Mouse (Mus musculus) midbrain, embryonic 11.5 days (tissue): ENCODE measurements at regions not wholly inside any gene's neighbourhood (a gene's known extent, or its start where the extent isn't known, plus 50 kb on each side); places are given as distances from the start of the nearest gene placed in this dataset.
A peak's percentile ranks its signal among the peaks of the same experiment; 100 is the strongest.

Experiments
- ATAC-seq: fragments of 200-750 bp; cut with Nextera tagmentation; 2 replicates; pipeline ENCODE4 v1.8.0; 2017; ENCODE audit warnings: moderate TSS enrichment, moderate library complexity; ENCODE audit not compliant: low FRiP score
- DNase-seq: peaks from one replicate; pipeline ENCODE4 v3.0.0; 2015; ENCODE audit warnings: low spot score; ENCODE audit errors: missing footprints
- H3K27ac ChIP-seq: fragments of 300-500 bp; sonication (generic); 2 replicates; pipeline ENCODE4 v1.5.1; 2014; ENCODE audit warnings: low read depth, low read length
- H3K27me3 ChIP-seq: fragments of 300-500 bp; sonication (generic); 2 replicates; pipeline ENCODE4 v1.6.1; 2014; ENCODE audit warnings: mild to moderate bottlenecking, low read length, moderate library complexity, mixed read lengths; ENCODE audit not compliant: control insufficient read depth, insufficient read depth
- H3K36me3 ChIP-seq: fragments of 300-500 bp; sonication (generic); 2 replicates; pipeline ENCODE4 v1.6.1; 2014; ENCODE audit warnings: mild to moderate bottlenecking, low read length, moderate library complexity, mixed read lengths; ENCODE audit not compliant: control insufficient read depth, insufficient read depth
- H3K4me1 ChIP-seq: fragments of 300-500 bp; sonication (generic); 2 replicates; pipeline ENCODE4 v1.6.1; 2014; ENCODE audit warnings: low read length; ENCODE audit not compliant: control insufficient read depth, insufficient read depth
- H3K4me2 ChIP-seq: fragments of 300-500 bp; sonication (generic); 2 replicates; pipeline ENCODE4 v1.6.1; 2014; ENCODE audit warnings: mild to moderate bottlenecking, moderate library complexity
- H3K4me3 ChIP-seq: fragments of 300-500 bp; sonication (generic); 2 replicates; pipeline ENCODE4 v1.5.1; 2014; ENCODE audit warnings: low read depth, low read length
- H3K9ac ChIP-seq: fragments of 300-500 bp; sonication (generic); 2 replicates; pipeline ENCODE4 v1.6.1; 2014; ENCODE audit warnings: low read length
- H3K9me3 ChIP-seq: fragments of 300-500 bp; sonication (generic); 2 replicates; pipeline ENCODE4 v1.6.1; 2016; ENCODE audit warnings: low read length; ENCODE audit not compliant: control insufficient read depth
- WGBS: fragments of 180-500 bp; shearing (Covaris S2); extraction: QIAGEN DNeasy Blood & Tissue Kit; methylation state at CpG from one replicate; pipeline ENCODE4 v1.1.7; 2014; 5-methylcytosine and 5-hydroxymethylcytosine counted together

DNA sequence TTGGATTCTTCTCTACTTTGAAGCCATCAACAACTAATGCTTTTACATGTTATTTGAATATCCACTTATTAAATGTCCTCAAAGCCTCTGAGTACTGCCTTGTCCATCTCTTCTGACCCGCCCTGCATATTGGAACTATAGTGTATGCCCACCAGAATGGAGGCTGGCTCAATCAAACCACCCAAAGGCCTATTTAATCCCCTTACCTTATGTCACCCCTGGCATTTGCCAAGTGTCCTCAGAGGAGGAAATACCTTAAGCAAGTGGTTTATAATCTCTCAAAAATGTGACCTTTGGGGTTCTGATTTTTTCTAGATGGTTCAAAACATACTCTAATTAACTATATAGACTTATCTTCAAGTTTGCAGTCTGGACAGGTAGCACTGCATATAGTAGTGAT lies 542.3 kb downstream of the Etv1 start:
- no peaks in the 10 kb centered on the region for H3K9me3 ChIP-seq
- no peak overlapping the region for H3K27ac ChIP-seq
- 92% methylated on average over 1 of the region's 1 CpGs for WGBS
- no peaks in the 10 kb centered on the region for H3K27me3 ChIP-seq
- no peaks in the 10 kb centered on the region for H3K4me1 ChIP-seq
- no peak for DNase-seq
- no peak overlapping the region for H3K4me2 ChIP-seq
- H3K4me3 ChIP-seq: no peak overlapping the region
- ATAC-seq: no peak
- no peak overlapping the region for H3K9ac ChIP-seq
- H3K36me3 ChIP-seq: no peaks in the 10 kb centered on the region

DNA sequence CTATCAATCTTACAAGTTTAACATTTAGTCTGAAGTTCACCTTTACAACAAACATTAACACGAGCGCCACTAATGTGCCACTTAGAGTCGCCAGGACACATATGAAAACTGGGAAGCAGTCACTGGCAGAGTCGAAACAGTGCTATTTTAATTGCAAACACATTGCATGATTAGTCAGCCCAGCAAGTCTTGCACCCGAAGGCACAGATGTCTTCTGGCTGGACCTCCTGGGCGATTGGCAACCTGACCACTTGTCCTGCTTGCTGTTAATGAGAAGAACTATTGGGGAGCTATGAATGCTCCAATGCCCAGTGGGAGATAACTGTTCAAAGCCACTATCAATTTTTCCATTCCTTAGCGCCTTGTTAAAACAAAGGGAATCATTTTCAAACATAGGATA lies 547.0 kb downstream of the Etv1 start:
- ATAC-seq (no peak), DNase-seq (no peak)
- WGBS: 82% methylated on average over 7 of the region's 7 CpGs

DNA sequence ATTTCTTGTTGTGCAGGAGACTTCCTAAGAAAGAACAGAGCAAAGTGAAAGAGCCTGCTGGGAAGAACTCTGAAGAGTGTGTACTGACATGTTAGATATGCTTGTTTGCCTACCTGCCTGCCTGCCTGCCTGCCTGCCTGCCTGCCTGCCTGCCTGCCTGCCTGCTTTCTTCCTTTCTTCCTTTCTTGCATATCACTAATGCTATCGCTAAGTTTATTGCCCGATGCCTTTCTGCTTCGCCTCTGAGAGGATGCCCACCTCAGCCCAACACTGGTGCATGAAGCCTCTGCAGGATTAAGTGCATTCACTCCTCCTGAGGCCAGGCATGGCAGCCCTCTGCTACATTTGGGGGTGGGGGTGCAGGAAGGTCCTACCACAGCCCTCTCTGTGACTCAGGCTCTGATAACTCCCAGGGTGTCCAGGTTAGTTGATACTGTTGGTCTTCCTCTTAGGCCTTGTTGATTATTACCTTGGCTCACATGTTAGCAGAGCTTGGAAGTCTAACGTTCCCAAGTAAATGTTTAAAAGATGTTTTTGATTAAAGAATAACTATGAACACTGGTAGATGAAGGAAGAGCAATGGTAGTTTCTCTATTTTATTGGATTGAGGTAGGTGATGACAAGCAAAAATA lies 547.6 kb downstream of the Etv1 start:
- no peak for ATAC-seq
- no peaks in the 10 kb centered on the region for H3K27me3 ChIP-seq
- H3K4me1 ChIP-seq: no peaks in the 10 kb centered on the region
- WGBS: 92% methylated on average over 4 of the region's 4 CpGs
- H3K4me3 ChIP-seq: no peak overlapping the region
- no peaks in the 10 kb centered on the region for H3K9me3 ChIP-seq
- no peak overlapping the region for H3K9ac ChIP-seq
- no peak overlapping the region for H3K4me2 ChIP-seq
- no peaks in the 10 kb centered on the region for H3K36me3 ChIP-seq
- no peak for DNase-seq
- H3K27ac ChIP-seq: no peak overlapping the region

More for the DNA sequence above, 547.0 kb downstream of the Etv1 start:
- Histone ChIP-seq H3K4me3 (no peak overlapping the region), H3K9ac (no peak overlapping the region), H3K27me3 (no peaks in the 10 kb centered on the region), H3K27ac (no peak overlapping the region), H3K4me2 (no peak overlapping the region), H3K36me3 (no peaks in the 10 kb centered on the region), H3K4me1 (no peaks in the 10 kb centered on the region), H3K9me3 (no peaks in the 10 kb centered on the region)

DNA sequence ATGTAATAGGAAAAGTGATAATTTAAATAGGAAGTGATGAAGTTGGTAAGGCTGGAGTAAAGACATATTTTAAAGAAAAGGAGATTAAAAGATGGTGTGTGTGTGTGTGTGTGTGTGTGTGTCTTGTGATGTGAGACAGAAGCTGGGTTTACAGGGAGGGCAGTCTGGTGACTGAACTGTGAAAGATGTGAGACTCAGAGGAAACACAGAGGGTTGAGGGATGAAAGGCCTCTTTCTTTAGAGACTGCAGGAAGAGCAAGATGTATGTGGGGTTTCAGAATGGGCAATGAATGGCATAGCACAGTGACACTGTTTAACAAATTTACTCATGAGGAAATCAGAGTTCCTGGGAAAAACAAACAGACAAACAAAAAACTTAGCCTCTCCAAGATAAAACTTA lies 549.2 kb downstream of the Etv1 start:
- no peaks in the 10 kb centered on the region for H3K4me1 ChIP-seq
- ATAC-seq (peak; percentile 57; the same call in 1 of the 2 replicates), DNase-seq (no peak)
- H3K4me3 ChIP-seq: no peak overlapping the region
- no peak overlapping the region for H3K9ac ChIP-seq
- H3K27me3 ChIP-seq: no peaks in the 10 kb centered on the region
- no peaks in the 10 kb centered on the region for H3K9me3 ChIP-seq
- no peaks in the 10 kb centered on the region for H3K36me3 ChIP-seq
- no peak overlapping the region for H3K4me2 ChIP-seq
- H3K27ac ChIP-seq: no peak overlapping the region

DNA sequence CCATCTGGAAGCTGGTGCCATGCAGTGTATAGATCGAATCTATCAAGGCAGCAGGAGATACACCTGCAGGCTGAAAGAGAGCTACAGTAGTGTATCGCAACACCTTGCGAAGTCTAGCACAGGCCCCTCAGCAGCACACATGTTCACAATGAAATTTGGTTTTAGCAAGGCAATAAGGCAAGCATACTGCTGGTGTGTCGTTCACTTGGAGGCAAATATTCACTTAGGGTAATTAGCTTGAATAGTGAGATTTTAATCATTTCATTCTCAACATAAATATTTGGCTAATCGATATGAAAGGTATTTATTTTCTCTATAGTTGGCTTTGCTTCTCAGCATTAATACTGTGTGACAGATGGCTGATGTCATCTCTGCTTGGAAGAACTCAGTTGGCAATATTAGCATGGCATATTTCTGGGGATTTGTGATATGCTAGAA lies 559.9 kb downstream of the Etv1 start:
- H3K9ac ChIP-seq: no peak overlapping the region

DNA sequence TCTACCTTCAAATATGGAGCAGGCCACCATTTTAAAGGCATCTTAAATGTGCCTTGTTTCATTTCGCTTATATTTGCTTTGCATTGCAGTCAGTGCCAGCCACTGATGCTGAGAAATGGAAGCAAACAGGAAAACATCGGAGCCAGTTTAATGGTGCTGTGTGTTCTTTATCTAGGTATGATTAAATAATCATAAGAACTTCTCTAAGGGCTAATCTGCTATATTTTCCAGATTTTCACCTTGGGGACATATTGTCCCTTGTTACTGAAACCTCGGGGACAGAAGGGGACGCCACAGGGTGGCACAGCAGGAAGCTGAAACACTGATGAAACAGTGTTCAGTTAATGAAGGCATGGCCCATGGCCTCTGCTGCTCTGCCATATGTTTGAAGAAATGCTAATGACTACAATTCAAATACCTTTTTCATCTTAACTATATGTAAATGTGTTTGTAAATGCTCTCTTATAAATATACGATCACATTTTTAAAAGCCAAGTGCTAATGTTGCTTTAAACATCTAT lies 562.6 kb downstream of the Etv1 start:
- 86% methylated on average over 5 of the region's 5 CpGs for WGBS
- no peak overlapping the region for H3K27ac ChIP-seq
- H3K4me1 ChIP-seq: no peaks in the 10 kb centered on the region
- H3K36me3 ChIP-seq: no peaks in the 10 kb centered on the region
- no peak overlapping the region for H3K4me3 ChIP-seq
- H3K4me2 ChIP-seq: no peak overlapping the region
- DNase-seq: no peak
- H3K9ac ChIP-seq: no peak overlapping the region
- no peaks in the 10 kb centered on the region for H3K27me3 ChIP-seq
- no peaks in the 10 kb centered on the region for H3K9me3 ChIP-seq
- ATAC-seq: no peak

More for the DNA sequence above, 559.9 kb downstream of the Etv1 start:
- Histone ChIP-seq H3K27ac (no peak overlapping the region), H3K27me3 (no peaks in the 10 kb centered on the region), H3K4me3 (no peak overlapping the region), H3K36me3 (no peaks in the 10 kb centered on the region), H3K4me1 (no peaks in the 10 kb centered on the region), H3K9me3 (no peaks in the 10 kb centered on the region), H3K4me2 (no peak overlapping the region)
- ATAC-seq (no peak), DNase-seq (no peak)
- WGBS: 89% methylated on average over 5 of the region's 5 CpGs

DNA sequence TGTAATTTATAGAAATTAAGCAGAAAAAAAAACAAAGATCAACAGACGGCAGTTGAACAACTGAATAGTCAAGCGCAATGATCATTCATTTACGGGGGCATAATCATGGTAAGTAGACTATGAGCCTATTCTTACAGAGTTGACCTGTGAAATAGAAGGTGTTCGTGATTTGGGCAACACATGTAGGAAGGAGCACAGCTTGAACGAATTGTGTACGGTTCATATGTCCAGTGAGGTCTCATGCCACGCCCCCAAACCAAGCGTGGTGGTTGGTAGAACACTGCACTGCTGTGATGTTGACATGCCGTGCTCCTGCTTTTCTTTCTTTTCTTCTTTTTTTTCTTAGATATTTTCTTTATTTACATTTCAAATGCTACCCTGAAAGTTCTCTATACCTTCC lies 563.1 kb downstream of the Etv1 start:
- Histone ChIP-seq H3K4me2 (no peak overlapping the region), H3K4me3 (no peak overlapping the region), H3K4me1 (no peaks in the 10 kb centered on the region), H3K27ac (no peak overlapping the region), H3K9me3 (no peaks in the 10 kb centered on the region), H3K9ac (no peak overlapping the region), H3K27me3 (no peaks in the 10 kb centered on the region), H3K36me3 (no peaks in the 10 kb centered on the region)
- no peak for DNase-seq
- 85% methylated on average over 9 of the region's 9 CpGs for WGBS
- no peak for ATAC-seq

DNA sequence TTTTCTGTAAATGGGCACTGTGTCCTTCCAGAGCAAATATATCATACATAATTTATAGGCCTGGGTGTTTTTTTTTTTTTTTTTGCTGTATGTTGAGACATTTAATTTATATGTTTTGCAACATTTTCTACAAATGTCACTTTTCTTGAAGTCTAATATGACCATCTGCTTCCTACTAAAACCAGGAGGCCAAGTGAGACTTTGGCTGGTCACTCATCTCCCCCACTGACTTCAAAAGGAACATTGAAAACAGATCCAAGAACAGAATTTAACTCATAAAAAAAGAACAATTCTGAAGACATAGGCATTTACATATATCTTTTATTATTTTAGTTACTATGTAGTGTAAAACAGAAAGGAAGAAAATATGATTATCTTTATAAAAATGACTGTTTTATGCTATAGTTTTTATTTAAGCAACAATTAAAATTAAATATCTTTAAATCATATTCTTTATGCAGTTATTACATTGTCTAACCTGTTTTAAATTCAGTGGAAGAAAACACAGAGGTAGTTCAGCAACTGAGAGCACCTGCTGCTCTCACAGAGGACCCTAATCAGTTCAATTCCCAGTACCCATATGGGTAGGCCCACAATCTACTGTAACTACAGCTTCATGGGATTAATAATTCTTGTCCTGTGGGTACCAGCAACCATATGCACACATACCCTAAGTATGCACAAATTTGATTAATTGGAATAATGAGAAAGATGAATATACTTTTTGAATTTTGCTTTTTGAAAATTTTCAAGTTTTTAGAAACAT lies 592.5 kb downstream of the Etv1 start:
- no peak overlapping the region for H3K9ac ChIP-seq
- H3K4me1 ChIP-seq: no peaks in the 10 kb centered on the region
- no peaks in the 10 kb centered on the region for H3K9me3 ChIP-seq
- no peaks in the 10 kb centered on the region for H3K27me3 ChIP-seq
- no peak overlapping the region for H3K4me2 ChIP-seq
- no peak overlapping the region for H3K27ac ChIP-seq
- ATAC-seq (no peak), DNase-seq (peak; percentile 51)
- no peaks in the 10 kb centered on the region for H3K36me3 ChIP-seq
- H3K4me3 ChIP-seq: no peak overlapping the region

DNA sequence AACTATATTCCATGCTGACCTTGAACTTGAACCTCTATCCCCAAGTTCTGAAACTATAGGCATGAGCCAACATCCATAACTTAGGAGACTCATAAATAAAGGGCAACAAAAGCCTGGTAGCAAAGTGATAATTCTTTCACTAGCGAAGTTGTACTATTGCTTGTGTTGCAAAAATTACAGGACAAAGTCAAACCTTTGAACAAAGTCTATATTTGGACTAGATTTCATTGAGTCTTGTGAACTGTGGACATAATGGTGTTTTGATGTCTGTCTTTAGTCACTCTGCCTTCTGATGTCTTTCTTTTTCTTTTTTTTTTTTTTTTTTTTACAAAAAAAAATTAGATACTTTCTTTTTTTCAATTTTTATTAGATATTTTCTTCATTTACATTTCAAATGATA lies 594.5 kb downstream of the Etv1 start:
- WGBS: 97% methylated on average over 1 of the region's 1 CpGs
- Histone ChIP-seq H3K36me3 (no peaks in the 10 kb centered on the region), H3K9ac (no peak overlapping the region), H3K4me3 (no peak overlapping the region), H3K27me3 (no peaks in the 10 kb centered on the region), H3K4me1 (no peaks in the 10 kb centered on the region), H3K4me2 (no peak overlapping the region), H3K9me3 (no peaks in the 10 kb centered on the region), H3K27ac (no peak overlapping the region)
- ATAC-seq: no peak
- DNase-seq: peak; percentile 39
